Mouse (Mus musculus) neural tube, embryonic 14.5 days (tissue): Measurements from ENCODE around the gene 9930111J21Rik1. TPM values are rescaled to one million over a fixed set of nuclear protein-coding genes. Genes with fewer than 3 reads are reported as not detected.
"Not testable (repeated sequence)": the region's sequence is repeated elsewhere in the genome, so short reads cannot be mapped to it uniquely, and the experiment has no call there.

Source experiments
- ATAC-seq: fragments of 200-750 bp; cut with Nextera tagmentation; 2 replicates; pipeline ENCODE4 v1.8.0; 2017; ENCODE audit warnings: low read depth, mild to moderate bottlenecking, moderate TSS enrichment, moderate library complexity
- H3K27ac ChIP-seq: fragments of 300-500 bp; sonication (generic); 2 replicates; pipeline ENCODE4 v1.5.1; 2014; ENCODE audit warnings: low read depth, mild to moderate bottlenecking, control low read depth, low read length, moderate library complexity, mixed read lengths
- H3K27me3 ChIP-seq: fragments of 300-500 bp; sonication (generic); 2 replicates; pipeline ENCODE4 v1.6.1; 2014; ENCODE audit warnings: low read length; ENCODE audit not compliant: control insufficient read depth, insufficient read depth
- H3K36me3 ChIP-seq: fragments of 300-500 bp; sonication (generic); 2 replicates; pipeline ENCODE4 v1.6.1; 2014; ENCODE audit warnings: low read length, mixed read lengths; ENCODE audit not compliant: control insufficient read depth, insufficient read depth
- H3K4me1 ChIP-seq: fragments of 300-500 bp; sonication (generic); 2 replicates; pipeline ENCODE4 v1.6.1; 2014; ENCODE audit warnings: low read length; ENCODE audit not compliant: control insufficient read depth, insufficient read depth
- H3K4me2 ChIP-seq: fragments of 300-500 bp; sonication (generic); 2 replicates; pipeline ENCODE4 v1.6.1; 2014; ENCODE audit warnings: mild to moderate bottlenecking, low read depth, low read length, control low read depth
- H3K4me3 ChIP-seq: fragments of 300-500 bp; sonication (generic); 2 replicates; pipeline ENCODE4 v1.5.1; 2014; ENCODE audit warnings: low read depth, low read length, control low read depth, mixed read lengths
- H3K9ac ChIP-seq: fragments of 300-500 bp; sonication (generic); replicated peaks from 2 replicates; pipeline ENCODE4 v1.6.1; 2014; ENCODE audit warnings: low read depth, mild to moderate bottlenecking, control low read depth, low read length, mixed read lengths
- H3K9me3 ChIP-seq: fragments of 300-500 bp; sonication (generic); 2 replicates; pipeline ENCODE4 v1.6.1; 2016; ENCODE audit warnings: low read length; ENCODE audit not compliant: control insufficient read depth
- WGBS: fragments of 180-500 bp; shearing (Covaris S2); extraction: QIAGEN DNeasy Blood & Tissue Kit; methylation state at CpG from one replicate; pipeline ENCODE4 v1.1.7; 2014; 5-methylcytosine and 5-hydroxymethylcytosine counted together
- polyA plus RNA-seq: library from polyadenylated mRNA; unstranded; fragments of >200 nt; fragmentation: Nextera tagmentation; extraction: Ambion mirVana; gene quantifications from 2 replicates; pipeline ENCODE4 v1.2.1, GENCODE M21; 2014

Gene 9930111J21Rik1
- polyA plus RNA-seq: 0.46 TPM in 1 of 2 replicates, not detected in the other

GRCm38 (mm10) chr11:48979251-48979650 lies at the start of gene 9930111J21Rik1:
9930111J21Rik1 (minus strand) TSS chr11:48979398.
- not testable (repeated sequence) for H3K4me1 ChIP-seq, H3K27me3 ChIP-seq, H3K4me3 ChIP-seq, H3K9ac ChIP-seq, H3K27ac ChIP-seq, H3K4me2 ChIP-seq, H3K9me3 ChIP-seq, H3K36me3 ChIP-seq, ATAC-seq
- WGBS: no CpG with 5 or more reads among the region's 3 CpGs

- H3K27me3 ChIP-seq, H3K4me1 ChIP-seq, H3K9me3 ChIP-seq, H3K4me2 ChIP-seq, H3K27ac ChIP-seq, ATAC-seq, H3K9ac ChIP-seq, H3K4me3 ChIP-seq, H3K36me3 ChIP-seq: not testable (repeated sequence)
Measured at GRCm38 (mm10) chr11:49012074-49012473, 32.9 kb upstream of the 9930111J21Rik1 start.

- H3K27ac ChIP-seq, H3K27me3 ChIP-seq, ATAC-seq, H3K4me1 ChIP-seq, H3K9ac ChIP-seq, H3K4me3 ChIP-seq, H3K4me2 ChIP-seq, H3K36me3 ChIP-seq, H3K9me3 ChIP-seq: not testable (repeated sequence)
- WGBS: 64% methylated on average over 1 of the region's 1 CpGs
Measured at GRCm38 (mm10) chr11:49006785-49007184, 27.6 kb upstream of the 9930111J21Rik1 start.

GRCm38 (mm10) chr11:49006317-49006716 lies 27.1 kb upstream of the 9930111J21Rik1 start:
- ATAC-seq, H3K9ac ChIP-seq, H3K27me3 ChIP-seq, H3K36me3 ChIP-seq, H3K27ac ChIP-seq, H3K4me2 ChIP-seq, H3K9me3 ChIP-seq, H3K4me3 ChIP-seq, H3K4me1 ChIP-seq: not testable (repeated sequence)
- 81% methylated on average over 2 of the region's 2 CpGs for WGBS

- H3K36me3 ChIP-seq, H3K9me3 ChIP-seq, H3K4me2 ChIP-seq, ATAC-seq, H3K27ac ChIP-seq, H3K4me1 ChIP-seq, H3K27me3 ChIP-seq, H3K9ac ChIP-seq, H3K4me3 ChIP-seq: not testable (repeated sequence)
- WGBS: 75% methylated on average over 1 of the region's 1 CpGs
Measured at GRCm38 (mm10) chr11:49000411-49000810, 21.2 kb upstream of the 9930111J21Rik1 start.

GRCm38 (mm10) chr11:48994018-48994417 lies 14.8 kb upstream of the 9930111J21Rik1 start, which contains the start of gene Tgtp1:
Tgtp1 (minus strand) TSS chr11:48994172.
- not testable (repeated sequence) for H3K9ac ChIP-seq, H3K27ac ChIP-seq, H3K4me2 ChIP-seq, H3K4me1 ChIP-seq, H3K27me3 ChIP-seq, H3K4me3 ChIP-seq, ATAC-seq, H3K9me3 ChIP-seq, H3K36me3 ChIP-seq
- 73% methylated on average over 2 of the region's 2 CpGs for WGBS

GRCm38 (mm10) chr11:48993296-48993695 lies 14.1 kb upstream of the 9930111J21Rik1 start:
- H3K4me2 ChIP-seq, H3K9ac ChIP-seq, H3K4me3 ChIP-seq, ATAC-seq, H3K36me3 ChIP-seq, H3K27ac ChIP-seq, H3K27me3 ChIP-seq, H3K4me1 ChIP-seq, H3K9me3 ChIP-seq: not testable (repeated sequence)
- 43% methylated on average over 10 of the region's 10 CpGs for WGBS

- not testable (repeated sequence) for H3K36me3 ChIP-seq, H3K9ac ChIP-seq, H3K27me3 ChIP-seq, ATAC-seq, H3K4me2 ChIP-seq, H3K4me3 ChIP-seq, H3K4me1 ChIP-seq, H3K27ac ChIP-seq, H3K9me3 ChIP-seq
- WGBS: 78% methylated on average over 4 of the region's 4 CpGs
Measured at GRCm38 (mm10) chr11:48991740-48992520, 12.7 kb upstream of the 9930111J21Rik1 start, which contains the start of gene Gm12185. Gm12185 (minus strand) TSS chr11:48992226.

GRCm38 (mm10) chr11:48989981-48990380 lies 10.8 kb upstream of the 9930111J21Rik1 start:
- not testable (repeated sequence) for H3K27ac ChIP-seq, H3K4me1 ChIP-seq, H3K36me3 ChIP-seq, H3K27me3 ChIP-seq, H3K9me3 ChIP-seq, H3K4me2 ChIP-seq, H3K4me3 ChIP-seq, ATAC-seq, H3K9ac ChIP-seq
- 73% methylated on average over 2 of the region's 2 CpGs for WGBS
